Mouse (Mus musculus): ENCODE data around the gene Tns1. TPM values are rescaled to one million over a fixed set of nuclear protein-coding genes. Genes with fewer than 3 reads are reported as not detected.

The Tns1 gene
- total and polyA plus RNA-seq, 2 experiments from 2014 or later = 11.7 to 28.0 TPM

DNA sequence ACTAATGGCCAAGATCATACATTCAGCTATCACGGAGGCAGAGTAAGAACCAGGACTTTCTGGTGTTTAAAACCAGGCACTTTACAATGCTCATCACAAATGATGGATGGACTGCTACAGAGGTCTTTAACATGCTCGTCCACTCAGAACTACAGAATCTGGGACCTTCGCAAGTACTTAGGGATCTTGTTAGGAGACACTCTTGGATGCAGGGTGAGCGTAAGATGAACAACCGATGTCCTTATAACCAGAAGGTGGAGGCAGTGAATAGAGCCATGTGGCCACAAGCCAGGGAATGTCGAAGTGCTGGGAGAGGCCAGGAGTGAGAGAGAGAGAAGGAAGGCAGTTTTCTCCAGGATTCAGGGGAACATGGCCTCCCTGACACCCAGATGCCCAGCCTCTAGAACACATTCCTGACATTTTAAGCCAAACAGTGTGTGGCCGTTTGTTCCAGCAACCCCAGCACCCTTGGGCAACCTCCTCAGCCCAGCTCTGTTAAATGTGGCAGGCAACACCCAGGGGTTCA is 130.3 kb downstream of the Tns1 start:
- no peak for ATAC-seq

DNA sequence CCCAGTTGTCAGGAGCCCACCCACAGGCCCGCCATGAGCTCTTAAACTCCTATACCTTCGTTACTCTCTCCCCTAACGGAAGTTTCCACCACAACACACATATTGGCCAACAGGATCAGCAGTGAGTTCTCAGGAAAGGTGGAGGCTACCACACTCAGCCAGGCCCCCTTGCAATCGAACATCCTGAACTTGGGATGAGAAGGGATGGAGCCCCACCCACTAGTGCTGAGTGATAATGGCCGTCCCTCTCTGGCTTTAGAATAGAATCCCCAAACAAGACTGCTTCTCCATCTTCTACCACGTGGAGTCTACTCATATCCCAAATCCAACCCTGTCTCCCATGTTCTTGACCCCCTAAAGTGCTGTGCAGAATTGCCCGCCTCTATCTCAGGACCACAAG is 131.0 kb downstream of the Tns1 start:
- H3K4me2 ChIP-seq (ENCODE audit: low read depth, low read length) = no peak overlapping the region
- H3K9me3 ChIP-seq (ENCODE audit: low read length) = no peaks in the 10 kb centered on the region
- H3K4me3 ChIP-seq (ENCODE audit: low read length) = no peak overlapping the region
- ATAC-seq (no peak), DNase-seq (ENCODE audit: low spot score) (no peak)
- 89% methylated on average over 7 of the region's 7 CpGs for WGBS
- H3K4me1 ChIP-seq (ENCODE audit: insufficient read depth, low read length) = no peaks in the 10 kb centered on the region
- no peak for TF ChIP-seq CTCF (IDR thresholded peaks at IDR 0.05; ENCODE audit: low read depth)
- no peak overlapping the region for H3K9ac ChIP-seq (replicated peaks; ENCODE audit: low read length)
- no peak overlapping the region for H3K27ac ChIP-seq
- H3K36me3 ChIP-seq (ENCODE audit: insufficient read depth, low read length) = no peaks in the 10 kb centered on the region
- no peaks in the 10 kb centered on the region for H3K27me3 ChIP-seq (ENCODE audit: insufficient read depth, low read length)

More for the DNA sequence above, 130.3 kb downstream of the Tns1 start:
- Histone ChIP-seq H3K27ac (no peak overlapping the region), H3K4me3 (ENCODE audit: low read length) (no peak overlapping the region), H3K27me3 (ENCODE audit: insufficient read depth, low read length) (no peaks in the 10 kb centered on the region), H3K9ac (replicated peaks; ENCODE audit: low read length) (no peak overlapping the region), H3K9me3 (ENCODE audit: low read length) (no peaks in the 10 kb centered on the region), H3K4me1 (ENCODE audit: insufficient read depth, low read length) (no peaks in the 10 kb centered on the region), H3K4me2 (ENCODE audit: low read depth, low read length) (no peak overlapping the region), H3K36me3 (ENCODE audit: insufficient read depth, low read length) (no peaks in the 10 kb centered on the region)
- 56% methylated on average over 7 of the region's 7 CpGs for WGBS
- peak; percentile 34 for DNase-seq (ENCODE audit: low spot score)
- no peak for TF ChIP-seq CTCF (IDR thresholded peaks at IDR 0.05; ENCODE audit: low read depth)

DNA sequence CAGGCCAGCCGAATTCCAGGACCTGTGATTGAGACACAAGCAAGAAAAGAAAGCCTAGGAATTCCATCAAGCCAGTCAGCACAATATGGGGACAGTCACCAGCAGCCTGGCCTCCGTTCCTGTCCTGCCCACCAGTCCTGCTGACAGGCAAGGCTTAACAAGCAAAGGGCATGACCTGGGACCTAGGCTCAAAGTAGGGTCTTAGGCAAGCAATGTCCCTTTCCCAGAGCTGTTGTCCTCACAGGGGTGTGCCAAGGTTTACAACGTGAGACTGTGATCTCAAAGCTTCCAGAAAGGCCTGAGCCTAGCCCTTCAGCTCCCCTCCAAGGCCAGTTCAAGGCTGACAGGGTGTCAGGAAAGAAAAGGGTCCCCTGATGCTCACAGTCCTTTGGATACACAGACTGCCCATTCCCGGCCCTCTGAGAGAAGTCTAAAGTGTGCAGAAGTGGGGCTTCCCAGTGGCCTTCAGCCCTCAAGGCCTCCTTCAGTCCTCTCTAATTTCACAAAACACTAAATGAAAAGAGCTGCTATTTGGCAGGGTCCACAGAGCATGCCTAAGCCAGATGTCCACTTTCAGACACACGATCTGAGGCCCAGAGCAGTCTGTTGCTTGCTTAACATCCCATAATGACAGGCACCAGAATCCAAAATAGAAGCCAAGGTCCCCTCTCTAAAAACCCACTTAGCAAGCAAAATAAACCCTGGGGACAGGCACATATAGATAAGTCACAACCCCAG is 131.9 kb downstream of the Tns1 start:
- H3K4me3 ChIP-seq (ENCODE audit: low read length) = no peak overlapping the region
- ATAC-seq (no peak), DNase-seq (ENCODE audit: low spot score) (no peak)
- no peak for TF ChIP-seq CTCF (IDR thresholded peaks at IDR 0.05; ENCODE audit: low read depth)
- H3K27me3 ChIP-seq (ENCODE audit: insufficient read depth, low read length) = no peaks in the 10 kb centered on the region
- no peaks in the 10 kb centered on the region for H3K36me3 ChIP-seq (ENCODE audit: insufficient read depth, low read length)
- 65% methylated on average over 5 of the region's 5 CpGs for WGBS
- no peaks in the 10 kb centered on the region for H3K4me1 ChIP-seq (ENCODE audit: insufficient read depth, low read length)
- no peak overlapping the region for H3K27ac ChIP-seq
- no peak overlapping the region for H3K4me2 ChIP-seq (ENCODE audit: low read depth, low read length)
- H3K9ac ChIP-seq (replicated peaks; ENCODE audit: low read length) = no peak overlapping the region
- H3K9me3 ChIP-seq (ENCODE audit: low read length) = no peaks in the 10 kb centered on the region

DNA sequence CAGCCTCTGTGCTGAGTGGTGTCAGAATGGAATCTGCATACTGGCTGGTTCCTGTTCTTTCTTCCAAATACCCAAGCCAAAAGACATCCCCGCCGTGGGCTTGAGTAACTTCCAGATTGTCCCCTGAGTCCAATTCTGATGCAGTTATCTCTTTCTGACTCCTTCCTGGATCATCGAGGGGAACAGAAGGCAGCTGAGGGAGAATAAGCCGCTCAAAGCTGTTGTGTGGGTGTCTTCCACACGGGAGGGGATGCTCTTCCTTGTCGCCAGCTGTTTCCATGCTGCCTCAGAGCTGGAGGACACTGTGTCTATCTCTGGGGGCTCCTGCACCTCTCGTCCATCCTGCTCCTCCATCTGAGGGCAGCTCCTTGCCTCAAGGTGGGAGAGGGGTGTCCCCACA is 133.0 kb downstream of the Tns1 start:
- WGBS = 72% methylated on average over 7 of the region's 7 CpGs
- ATAC-seq = no peak
- no peaks in the 10 kb centered on the region for H3K36me3 ChIP-seq (ENCODE audit: insufficient read depth, low read length)

DNA sequence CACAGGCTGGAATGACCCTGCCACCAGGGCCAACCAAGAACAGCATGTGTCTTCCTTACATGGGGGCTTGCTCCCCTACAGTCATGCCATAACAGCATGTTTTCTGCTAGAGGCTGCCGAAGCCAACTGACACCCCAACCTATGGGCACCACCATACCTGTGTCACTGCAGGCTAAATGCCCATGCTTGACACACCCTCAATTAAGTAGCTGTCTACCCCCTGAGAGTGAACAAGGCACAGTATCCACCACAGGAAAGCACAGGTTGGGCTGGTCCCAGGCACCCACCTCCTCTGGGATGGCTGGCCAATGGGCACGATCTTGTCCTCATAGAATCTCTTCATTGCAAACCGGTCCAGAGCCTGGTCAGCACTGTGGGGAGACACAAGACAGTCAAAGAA is 134.2 kb downstream of the Tns1 start:
- DNase-seq (ENCODE audit: low spot score) (no peak), ATAC-seq (no peak)
- WGBS = 82% methylated on average over 3 of the region's 3 CpGs

More for the DNA sequence above, 133.0 kb downstream of the Tns1 start:
- Histone ChIP-seq H3K9ac (replicated peaks; ENCODE audit: low read length) (no peak overlapping the region), H3K27ac (no peak overlapping the region), H3K27me3 (ENCODE audit: insufficient read depth, low read length) (no peaks in the 10 kb centered on the region), H3K4me1 (ENCODE audit: insufficient read depth, low read length) (no peaks in the 10 kb centered on the region), H3K4me2 (ENCODE audit: low read depth, low read length) (no peak overlapping the region), H3K9me3 (ENCODE audit: low read length) (no peaks in the 10 kb centered on the region), H3K4me3 (ENCODE audit: low read length) (no peak overlapping the region)
- no peak for DNase-seq (ENCODE audit: low spot score)
- TF ChIP-seq CTCF (IDR thresholded peaks at IDR 0.05; ENCODE audit: low read depth) = no peak

DNA sequence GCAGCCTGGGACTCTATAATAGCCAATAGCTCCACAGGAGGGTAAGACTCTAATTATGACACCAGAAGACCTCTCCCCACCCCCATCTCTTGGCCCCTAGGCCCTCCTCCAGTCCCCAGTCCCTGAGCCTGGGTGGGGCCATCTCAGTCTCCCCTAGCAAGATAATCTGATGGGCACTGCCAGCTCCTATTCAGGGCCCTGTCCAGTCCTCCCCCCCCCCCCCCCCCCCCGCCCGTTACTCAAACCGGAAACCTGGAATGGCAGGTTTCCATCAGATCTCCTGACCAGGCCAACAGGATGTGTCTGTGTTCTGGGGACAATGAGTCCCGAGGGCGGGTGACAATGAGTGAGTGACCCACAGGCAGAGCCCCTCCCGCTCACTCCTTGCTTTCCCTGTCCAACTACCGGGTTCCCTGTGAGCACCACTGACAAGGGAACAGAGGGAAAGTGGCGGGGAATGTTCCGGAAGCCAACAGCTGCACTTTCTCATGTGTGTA is 136.5 kb downstream of the Tns1 start:
- no peak for ATAC-seq
- H3K4me3 ChIP-seq (ENCODE audit: low read length) = no peak overlapping the region
- no peak overlapping the region for H3K27ac ChIP-seq
- no peaks in the 10 kb centered on the region for H3K27me3 ChIP-seq (ENCODE audit: insufficient read depth, low read length)
- DNase-seq (ENCODE audit: low spot score) = no peak
- 47% methylated on average over 8 of the region's 9 CpGs for WGBS
- TF ChIP-seq CTCF (IDR thresholded peaks at IDR 0.05; ENCODE audit: low read depth) = no peak
- H3K4me2 ChIP-seq (ENCODE audit: low read depth, low read length) = no peak overlapping the region
- no peaks in the 10 kb centered on the region for H3K4me1 ChIP-seq (ENCODE audit: insufficient read depth, low read length)
- no peak overlapping the region for H3K9ac ChIP-seq (replicated peaks; ENCODE audit: low read length)
- H3K36me3 ChIP-seq (ENCODE audit: insufficient read depth, low read length) = no peaks in the 10 kb centered on the region
- H3K9me3 ChIP-seq (ENCODE audit: low read length) = no peaks in the 10 kb centered on the region

More for the DNA sequence above, 134.2 kb downstream of the Tns1 start:
- H3K9me3 ChIP-seq (ENCODE audit: low read length) = no peaks in the 10 kb centered on the region
- H3K36me3 ChIP-seq (ENCODE audit: insufficient read depth, low read length) = no peaks in the 10 kb centered on the region
- no peak overlapping the region for H3K9ac ChIP-seq (replicated peaks; ENCODE audit: low read length)
- no peak overlapping the region for H3K4me3 ChIP-seq (ENCODE audit: low read length)
- H3K4me2 ChIP-seq (ENCODE audit: low read depth, low read length) = no peak overlapping the region
- H3K4me1 ChIP-seq (ENCODE audit: insufficient read depth, low read length) = no peaks in the 10 kb centered on the region
- no peaks in the 10 kb centered on the region for H3K27me3 ChIP-seq (ENCODE audit: insufficient read depth, low read length)
- no peak overlapping the region for H3K27ac ChIP-seq
- TF ChIP-seq CTCF (IDR thresholded peaks at IDR 0.05; ENCODE audit: low read depth) = no peak
